Mouse (Mus musculus): ENCODE data around the gene Stra6. TPM values are rescaled to one million over a fixed set of nuclear protein-coding genes. Genes with fewer than 3 reads are reported as not detected.

Gene Stra6
- total RNA-seq, 2 experiments from 2014 or later, result 0.12 to 0.20 TPM

- intact Hi-C loops (cut with DNase I), result no loop called here
- no peak for DNase-seq
Measured at GRCm38 (mm10) chr9:58048621-58049020, 15.0 kb upstream of the Stra6 start.

GRCm38 (mm10) chr9:58049186-58049585 lies 14.4 kb upstream of the Stra6 start:
- DNase-seq, result no peak

GRCm38 (mm10) chr9:58049861-58050260 lies 13.7 kb upstream of the Stra6 start:
- intact Hi-C loops (cut with DNase I), result no loop called here
- no peak for DNase-seq

More at GRCm38 (mm10) chr9:58049186-58049585, 14.4 kb upstream of the Stra6 start:
- intact Hi-C loops (cut with DNase I), result no loop called here

GRCm38 (mm10) chr9:58051937-58052336 lies 11.7 kb upstream of the Stra6 start:
- DNase-seq, result no peak
- intact Hi-C loops (cut with DNase I), result no loop called here

- intact Hi-C loops (cut with DNase I), result no loop called here
- DNase-seq, result peak; percentile 58
Measured at GRCm38 (mm10) chr9:58053102-58053501, 10.5 kb upstream of the Stra6 start.

GRCm38 (mm10) chr9:58053544-58053943 lies 10.0 kb upstream of the Stra6 start:
- intact Hi-C loops (cut with DNase I), result no loop called here

GRCm38 (mm10) chr9:58054032-58054431 lies 9.6 kb upstream of the Stra6 start:
- intact Hi-C loops (cut with DNase I), result no loop called here
- DNase-seq, result no peak

More at GRCm38 (mm10) chr9:58053544-58053943, 10.0 kb upstream of the Stra6 start:
- no peak for DNase-seq

- intact Hi-C loops (cut with DNase I), result no loop called here
- no peak for DNase-seq
Measured at GRCm38 (mm10) chr9:58055666-58056065, 7.9 kb upstream of the Stra6 start.

- intact Hi-C loops (cut with DNase I), result no loop called here
- no peak for DNase-seq
Measured at GRCm38 (mm10) chr9:58059920-58060319, 3.7 kb upstream of the Stra6 start.

GRCm38 (mm10) chr9:58060677-58061667 lies 2.6 kb upstream of the Stra6 start:
- intact Hi-C loops (cut with DNase I), result no loop called here

GRCm38 (mm10) chr9:58065532-58065931 lies 1.9 kb downstream of the Stra6 start:
- intact Hi-C loops (cut with DNase I), result no loop called here
- no peak for DNase-seq

More at GRCm38 (mm10) chr9:58060677-58061667, 2.6 kb upstream of the Stra6 start:
- peak; percentile 71 to 83 for DNase-seq

- intact Hi-C loops (cut with DNase I), result no loop called here
- DNase-seq, result peak in 1 of 2 experiments; percentile 25
Measured at GRCm38 (mm10) chr9:58065977-58066730, 2.6 kb downstream of the Stra6 start.

- intact Hi-C loops (cut with DNase I), result no loop called here
- no peak for DNase-seq
Measured at GRCm38 (mm10) chr9:58066731-58067095, 3.1 kb downstream of the Stra6 start.

- peak; percentile 22 to 30 for DNase-seq
Measured at GRCm38 (mm10) chr9:58067546-58067945, 4.0 kb downstream of the Stra6 start.

GRCm38 (mm10) chr9:58074561-58074960 lies 11.0 kb downstream of the Stra6 start:
- no peak for DNase-seq
- intact Hi-C loops (cut with DNase I), result no loop called here

More at GRCm38 (mm10) chr9:58067546-58067945, 4.0 kb downstream of the Stra6 start:
- intact Hi-C loops (cut with DNase I), result no loop called here

- intact Hi-C loops (cut with DNase I), result no loop called here
- DNase-seq, result no peak
Measured at GRCm38 (mm10) chr9:58084586-58084985, 21.0 kb downstream of the Stra6 start.

GRCm38 (mm10) chr9:58085074-58085473 lies 21.5 kb downstream of the Stra6 start:
- peak; percentile 22 to 42 for DNase-seq
- intact Hi-C loops (cut with DNase I), result no loop called here

GRCm38 (mm10) chr9:58086203-58086602 lies 22.6 kb downstream of the Stra6 start:
- intact Hi-C loops (cut with DNase I), result no loop called here
- no peak for DNase-seq

GRCm38 (mm10) chr9:58086861-58087260 lies 23.3 kb downstream of the Stra6 start:
- DNase-seq, result no peak
- intact Hi-C loops (cut with DNase I), result no loop called here

GRCm38 (mm10) chr9:58087277-58087998 lies 23.9 kb downstream of the Stra6 start:
- intact Hi-C loops (cut with DNase I), result no loop called here

More at GRCm38 (mm10) chr9:58087277-58087998, 23.9 kb downstream of the Stra6 start:
- DNase-seq, result no peak
